Mouse (Mus musculus) cerebellum, postnatal 10 days (tissue): Measurements from ENCODE around the gene Fitm2.
"Not testable (repeated sequence)": the region's sequence is repeated elsewhere in the genome, so short reads cannot be mapped to it uniquely, and the experiment has no call there.

Experiments used
- DNase-seq, 2 experiments: peaks; one replicate each; pipeline ENCODE4 v3.0.0; 2021; ENCODE audit warnings: mixed read lengths in 2 of 2

Fitm2 gene

DNA sequence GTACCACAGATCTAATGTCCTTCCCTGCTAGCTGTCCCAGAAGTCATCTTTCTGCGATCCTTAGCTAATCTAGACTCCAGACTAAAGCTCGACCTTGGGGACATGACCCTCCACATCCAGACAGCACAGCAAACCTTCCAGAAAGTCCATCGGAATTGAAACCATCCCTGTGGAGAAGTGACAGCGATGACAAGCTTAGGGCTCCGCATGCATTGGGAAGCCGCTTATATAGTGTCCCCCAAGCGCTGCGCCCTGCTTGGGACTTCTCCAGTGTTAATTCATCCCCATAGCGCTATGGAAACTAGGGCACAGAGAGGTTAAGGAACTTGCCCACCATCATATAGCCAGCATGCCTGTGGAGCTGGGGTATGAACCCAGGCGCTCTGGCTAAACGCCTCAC, 9.6 kb downstream of the Fitm2 start:
- DNase-seq = no peak

DNA sequence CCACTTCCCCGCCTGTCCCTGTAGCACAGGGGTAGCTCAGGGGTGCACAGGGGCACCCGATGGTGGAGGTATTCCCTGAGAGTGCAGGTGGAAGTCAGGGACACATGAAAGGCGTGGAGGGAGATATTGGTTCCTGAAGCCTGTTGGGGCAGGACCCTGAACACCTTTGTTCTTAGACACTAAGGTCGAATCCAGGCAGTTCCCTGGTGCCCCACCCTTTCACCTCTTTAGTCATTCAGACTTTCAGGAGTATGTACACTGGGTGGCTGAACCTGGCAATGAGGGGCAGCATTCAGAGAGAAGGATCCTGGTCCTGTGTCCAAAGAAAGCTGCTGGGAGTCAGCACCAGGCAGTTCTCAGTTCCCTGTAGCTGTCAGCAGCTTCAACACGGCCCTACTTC, 10.0 kb downstream of the Fitm2 start:
- DNase-seq = no peak

DNA sequence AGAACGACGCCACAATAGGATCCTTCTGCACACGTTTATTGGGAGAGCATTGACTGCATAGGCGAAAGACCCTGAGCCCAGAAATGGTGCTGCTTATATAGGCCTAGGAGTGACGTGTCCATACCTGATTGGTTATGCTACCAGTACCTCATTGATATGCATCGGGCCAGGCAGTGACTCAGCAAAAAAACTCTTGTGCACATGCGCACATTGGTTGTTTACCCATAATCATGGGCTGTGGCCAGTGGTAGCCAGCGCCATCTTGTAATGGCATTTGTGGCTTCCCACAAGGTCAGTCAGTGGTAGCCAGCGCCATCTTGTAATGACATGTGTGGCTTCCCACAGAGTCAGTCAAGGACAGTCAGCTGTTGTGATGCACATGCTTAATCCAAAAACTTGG, 11.1 kb downstream of the Fitm2 start:
- DNase-seq = not testable (repeated sequence)

DNA sequence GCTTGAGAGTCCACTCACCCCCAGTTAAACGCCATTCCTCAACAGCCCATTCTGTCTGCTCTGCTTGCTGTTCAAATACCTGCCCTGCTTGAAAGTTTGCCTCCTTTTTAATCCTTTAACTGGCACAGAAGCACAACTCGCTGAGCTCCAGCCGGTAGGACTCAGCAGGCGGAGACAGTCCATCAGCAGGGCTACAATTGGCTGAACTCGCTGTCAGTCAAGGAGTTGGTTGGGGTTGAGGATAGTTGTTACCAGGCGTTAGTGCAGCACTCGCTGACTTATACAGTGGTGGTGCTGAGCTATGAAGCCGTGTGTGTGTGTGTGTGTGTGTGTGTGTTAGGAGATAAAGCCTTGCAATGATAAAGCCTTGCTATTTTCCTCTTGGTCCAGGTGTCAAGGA, 11.8 kb downstream of the Fitm2 start:
- no peak for DNase-seq

DNA sequence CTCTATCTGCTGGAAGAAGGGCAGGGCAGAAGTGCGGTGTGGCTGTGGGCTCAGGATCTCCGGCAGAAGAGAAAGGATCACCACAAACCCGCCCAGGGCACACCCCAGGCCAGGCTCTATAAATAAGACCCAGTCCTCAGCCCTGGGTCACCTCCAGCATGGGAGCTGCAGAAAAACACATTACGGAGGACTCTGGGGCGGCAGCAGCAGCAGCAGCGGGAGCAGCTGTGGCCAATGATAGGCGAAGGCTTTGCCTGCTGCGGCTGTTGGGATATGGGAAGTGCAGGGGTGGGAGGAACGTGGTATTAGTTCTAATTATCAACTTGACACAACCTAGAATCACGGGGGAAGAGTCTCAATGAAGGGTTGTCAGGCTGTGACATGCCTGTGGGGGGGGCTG, 13.0 kb downstream of the Fitm2 start:
- DNase-seq = no peak

DNA sequence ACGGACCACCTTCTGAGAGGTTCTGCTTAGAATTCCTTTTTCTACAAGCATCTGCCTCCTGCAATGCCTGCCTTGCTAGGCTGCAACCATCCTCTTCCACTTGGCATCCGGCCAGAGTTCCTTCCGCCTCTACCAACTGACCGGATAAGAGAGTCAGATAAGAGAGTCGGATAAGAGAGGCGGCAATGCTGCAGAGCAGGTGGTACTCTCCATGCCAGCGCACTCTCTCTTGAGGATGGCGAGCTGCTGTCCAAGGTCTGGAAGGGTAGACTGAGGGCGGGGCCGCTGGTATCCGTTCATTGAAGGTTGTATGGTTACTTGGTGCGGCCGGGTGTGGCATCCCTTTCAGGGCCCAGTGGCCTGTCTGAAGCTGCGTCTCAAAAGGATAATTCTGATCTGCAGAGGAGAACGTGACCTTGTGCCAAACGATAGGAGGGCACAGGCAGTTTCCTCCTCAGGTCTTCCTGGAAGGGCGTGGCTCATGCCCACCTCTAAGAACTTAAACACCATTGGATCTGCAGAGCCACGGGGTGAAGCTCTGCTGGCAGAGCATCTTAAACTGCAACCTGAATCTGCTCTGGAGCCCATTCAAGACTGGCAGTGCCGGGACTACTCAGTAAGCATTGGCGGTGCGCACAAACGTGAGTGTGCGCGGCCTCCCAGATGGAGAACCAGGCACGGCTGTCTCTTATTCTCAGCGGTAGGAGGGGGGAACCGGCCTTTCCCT, 13.7 kb downstream of the Fitm2 start:
- peak; percentile 66 to 69 for DNase-seq

DNA sequence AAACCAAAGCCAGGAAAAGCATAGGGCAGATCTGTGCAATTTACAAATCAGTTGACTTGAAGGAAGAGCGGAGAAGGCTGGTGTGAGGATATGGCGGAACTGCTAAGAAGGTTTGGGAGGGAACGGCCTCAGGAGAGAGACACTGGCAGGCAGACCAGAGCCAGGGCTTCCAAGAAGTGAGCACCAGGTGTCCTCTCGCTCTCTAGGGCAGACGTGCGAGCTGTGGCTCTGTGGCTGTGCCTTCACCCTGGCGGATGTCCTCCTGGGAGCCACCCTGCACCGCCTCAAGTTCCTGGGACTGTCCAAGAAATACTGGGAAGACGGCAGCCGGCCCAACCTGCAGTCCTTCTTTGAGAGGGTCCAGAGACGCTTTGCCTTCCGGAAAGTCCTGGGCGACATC, 19.1 kb downstream of the Fitm2 start:
- no peak for DNase-seq

DNA sequence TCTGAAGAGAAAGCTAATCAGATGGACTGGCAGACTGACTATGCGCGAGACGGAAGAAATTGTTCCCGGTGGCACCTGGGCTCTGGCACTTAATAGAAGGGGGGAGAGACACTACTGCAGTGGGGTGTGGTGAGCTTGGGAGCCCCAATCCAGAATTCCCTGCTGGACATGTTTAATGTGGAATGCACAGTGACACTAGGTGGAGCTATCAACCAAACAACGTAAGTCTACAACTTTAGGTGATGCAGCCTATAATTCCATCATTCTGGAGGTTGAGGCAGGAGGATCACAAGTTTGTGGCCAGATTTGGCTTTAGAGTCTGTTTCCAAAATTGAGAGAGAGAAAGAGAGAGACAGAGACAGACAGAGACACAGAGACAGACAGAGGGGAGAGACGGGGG, 19.7 kb downstream of the Fitm2 start:
- DNase-seq = no peak

DNA sequence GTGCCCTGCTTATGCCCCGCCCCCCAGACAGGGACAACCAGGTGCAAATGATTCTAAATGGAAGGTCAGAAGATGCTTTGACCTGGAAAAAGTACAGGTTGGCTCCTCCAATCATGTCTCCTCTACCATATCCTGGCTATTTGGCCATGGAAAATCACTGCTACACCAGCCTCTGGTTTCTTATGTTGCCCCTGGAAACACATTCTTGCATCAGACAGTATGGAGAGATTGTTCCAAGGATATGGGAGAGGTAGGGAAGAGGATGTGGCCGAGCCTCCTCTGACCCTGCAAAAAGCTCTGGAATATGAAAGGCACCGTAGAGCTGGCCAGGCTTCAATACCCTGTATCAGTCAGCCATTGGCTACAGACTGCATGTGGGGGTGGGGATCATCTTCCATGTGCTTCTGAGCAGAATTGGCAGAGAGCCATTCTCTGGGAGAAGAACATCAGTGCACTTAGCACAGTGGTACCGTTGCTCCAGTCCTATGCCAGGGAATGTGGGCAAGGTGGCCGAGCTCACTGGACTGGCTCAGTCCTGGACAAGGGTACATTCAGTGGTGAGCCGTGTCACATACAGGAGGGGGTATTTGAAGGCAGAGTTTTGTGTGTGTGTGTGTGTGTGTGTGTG, 21.6 kb downstream of the Fitm2 start:
- DNase-seq = peak; percentile 75 to 79

DNA sequence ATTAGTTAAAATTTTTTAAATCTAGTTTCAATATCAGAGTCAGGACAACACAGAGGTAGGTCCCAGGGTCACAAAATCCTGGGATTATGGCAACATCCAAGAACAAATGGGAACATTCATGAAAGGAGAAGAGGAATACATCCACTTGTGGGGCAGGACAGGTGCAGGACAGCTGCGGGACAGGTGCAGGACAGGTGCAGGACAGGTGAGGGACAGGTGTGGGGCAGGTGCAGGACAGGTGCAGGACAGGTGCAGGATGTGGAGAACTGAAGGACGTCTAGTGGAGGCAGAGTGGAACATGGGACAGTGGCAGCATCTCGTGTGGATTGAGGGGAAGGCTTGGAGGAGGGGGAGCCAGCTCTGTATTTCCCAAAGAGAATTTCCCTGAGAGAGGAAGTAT, 23.2 kb downstream of the Fitm2 start:
- no peak for DNase-seq

DNA sequence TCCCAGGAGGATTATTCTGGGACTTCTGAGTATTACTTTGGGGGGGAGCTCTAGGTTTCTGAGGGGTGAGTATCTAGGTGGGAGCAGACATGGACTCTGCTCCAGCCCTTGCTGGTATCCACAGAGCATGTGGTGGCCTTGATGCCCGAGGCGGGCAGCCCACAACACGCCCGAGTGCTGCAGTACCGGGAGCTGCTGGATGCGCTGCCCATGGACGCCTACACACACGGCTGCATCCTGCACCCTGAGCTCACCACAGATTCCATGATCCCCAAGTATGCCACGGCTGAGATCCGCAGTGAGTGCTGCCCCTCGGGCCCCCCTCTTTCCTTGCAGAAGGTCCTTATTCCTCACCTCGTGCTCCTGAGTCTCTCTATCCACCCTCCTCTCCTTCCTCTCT, 25.1 kb downstream of the Fitm2 start:
- no peak for DNase-seq

DNA sequence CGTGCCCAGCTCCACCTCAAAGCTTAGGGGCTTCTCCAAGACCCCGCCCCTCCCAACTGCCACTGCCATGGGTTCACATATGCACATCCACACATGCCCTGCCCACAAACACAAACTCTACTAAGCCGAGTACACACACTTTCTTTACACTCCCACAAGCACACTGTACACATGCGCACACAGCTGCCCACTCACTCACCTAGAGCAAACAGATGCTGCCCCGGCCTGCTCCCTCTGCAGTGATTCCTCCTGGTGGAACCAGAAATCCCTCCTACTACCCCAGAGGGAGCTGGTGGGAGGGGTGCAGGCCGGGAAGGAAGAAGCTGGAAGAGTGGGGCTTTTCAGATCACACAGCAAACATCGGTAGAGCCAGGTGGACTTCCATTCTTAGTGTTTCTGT, 28.4 kb downstream of the Fitm2 start:
- DNase-seq = peak in 1 of 2 experiments; percentile 33

DNA sequence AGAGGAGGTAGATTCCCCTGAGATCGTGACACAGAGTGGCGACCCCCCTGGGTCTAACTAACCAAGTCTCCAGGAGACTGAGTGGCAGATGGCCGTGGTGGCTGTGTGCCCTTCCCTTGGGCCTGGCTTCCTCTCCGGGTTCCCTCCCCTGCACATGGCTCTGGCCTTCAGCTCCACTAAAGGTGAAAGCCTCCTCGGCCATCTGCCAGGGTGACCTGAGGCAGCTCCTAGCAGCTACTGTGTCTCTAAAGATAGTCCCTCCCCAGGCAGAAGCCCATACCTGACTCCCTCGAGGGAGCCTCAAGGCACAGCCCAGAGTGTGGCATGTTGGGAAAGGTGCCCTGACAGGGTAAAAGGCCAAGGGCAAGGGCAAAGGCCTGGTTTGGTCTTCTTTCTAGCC, 28.9 kb downstream of the Fitm2 start:
- peak; percentile 65 to 73 for DNase-seq

DNA sequence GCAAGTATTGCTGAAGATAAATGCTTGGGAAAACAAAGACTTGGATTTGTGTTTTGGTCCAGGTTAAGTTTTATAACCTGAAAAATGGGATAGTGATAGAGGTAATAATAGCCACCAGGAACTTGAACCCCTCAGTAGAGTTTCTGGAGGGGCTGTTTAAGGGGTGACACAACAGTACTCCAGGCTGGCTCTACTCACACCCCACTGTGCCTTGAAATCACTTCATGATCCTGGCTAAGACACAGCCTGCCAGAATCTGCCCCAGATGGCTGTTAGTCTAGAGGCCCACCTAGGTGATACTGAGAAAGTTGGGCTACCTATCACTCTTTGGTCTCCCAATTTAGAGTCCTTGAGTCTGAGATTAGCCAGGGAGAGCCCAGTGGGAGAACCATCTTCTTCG, 32.9 kb downstream of the Fitm2 start:
- peak; percentile 36 to 41 for DNase-seq

DNA sequence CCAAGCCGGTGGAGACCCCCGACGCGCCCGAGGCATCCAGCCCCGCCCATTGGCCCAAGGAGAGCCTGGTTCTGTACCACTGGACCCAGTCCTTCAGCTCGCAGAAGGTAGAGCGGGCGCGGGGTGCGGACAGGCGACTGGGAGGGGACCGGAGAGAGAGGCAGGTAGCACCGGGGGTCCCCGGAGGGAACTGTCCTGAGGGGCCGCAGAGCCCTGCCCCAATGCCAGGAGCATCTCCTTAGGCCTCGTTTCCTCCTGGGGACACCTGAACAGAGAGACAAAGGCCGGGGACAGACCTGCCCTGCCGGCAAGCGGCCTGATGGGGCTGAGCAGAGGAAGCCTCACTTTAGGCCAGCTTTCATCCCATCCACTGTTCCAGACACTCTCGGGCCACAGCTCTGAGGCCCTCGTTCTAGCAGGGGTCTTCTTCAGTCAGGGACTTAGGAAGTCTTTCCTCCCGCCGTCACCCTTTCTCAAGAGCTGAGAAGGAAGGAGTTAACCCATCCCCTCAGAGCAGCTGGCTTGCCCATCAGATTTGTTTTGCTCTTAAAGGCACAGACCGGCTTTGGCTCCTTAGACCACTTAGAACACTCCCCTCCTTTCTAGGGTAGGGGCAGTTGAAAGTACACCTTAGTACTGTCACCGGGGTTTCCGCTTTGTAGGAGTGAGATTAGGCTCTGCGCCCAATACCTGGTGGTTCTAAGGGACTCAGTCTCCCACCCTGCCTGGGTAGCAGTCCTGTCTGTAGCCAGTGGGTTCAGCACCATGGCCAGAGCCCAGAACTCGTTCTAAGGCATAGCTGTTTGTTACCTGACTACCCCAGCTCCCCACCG, 33.6 kb downstream of the Fitm2 start:
- peak; percentile 65 to 76 for DNase-seq

DNA sequence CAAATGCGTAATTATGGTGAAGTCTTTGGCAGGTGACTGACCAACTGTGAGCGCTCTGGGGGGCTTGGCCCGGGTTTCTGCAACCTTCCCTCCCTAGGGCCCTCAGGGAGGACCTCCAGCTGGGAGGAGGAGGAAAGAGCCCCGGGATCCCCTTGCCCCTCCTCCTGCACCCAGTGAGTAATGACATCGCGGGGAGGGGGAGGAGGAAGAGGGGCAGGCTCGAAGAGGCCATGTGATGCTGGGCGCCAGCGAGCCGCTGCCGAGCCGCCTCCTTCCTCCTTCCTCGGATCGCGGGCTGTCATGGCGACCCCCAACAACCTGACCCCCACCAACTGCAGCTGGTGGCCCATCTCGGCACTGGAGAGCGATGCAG, 34.2 kb downstream of the Fitm2 start, which contains the start of gene Gdap1l1:
Gene Gdap1l1, plus strand, starts transcription at position 231 of the 373 bp plus-strand sequence.
- DNase-seq = peak; percentile 89 to 90

DNA sequence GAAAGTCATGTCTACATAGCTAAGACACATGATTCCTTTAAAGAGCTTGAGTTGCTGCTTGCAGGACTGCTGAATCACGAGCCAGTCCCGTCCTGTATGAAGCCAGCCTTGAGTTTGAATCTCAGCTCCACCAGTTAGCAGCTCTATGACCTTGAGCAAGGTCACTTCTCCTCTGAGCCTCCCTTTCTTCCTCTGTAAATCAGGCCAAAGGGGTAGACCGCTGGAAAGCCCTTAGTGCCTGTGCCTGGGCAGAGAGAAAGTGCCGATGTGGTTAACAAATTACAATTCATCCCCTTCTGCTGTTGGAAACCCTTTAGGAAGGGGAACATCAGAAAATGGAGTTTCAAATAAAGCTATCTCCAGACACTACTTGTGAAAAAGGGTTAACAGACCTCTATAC, 34.6 kb downstream of the Fitm2 start:
- peak; percentile 28 to 57 for DNase-seq

DNA sequence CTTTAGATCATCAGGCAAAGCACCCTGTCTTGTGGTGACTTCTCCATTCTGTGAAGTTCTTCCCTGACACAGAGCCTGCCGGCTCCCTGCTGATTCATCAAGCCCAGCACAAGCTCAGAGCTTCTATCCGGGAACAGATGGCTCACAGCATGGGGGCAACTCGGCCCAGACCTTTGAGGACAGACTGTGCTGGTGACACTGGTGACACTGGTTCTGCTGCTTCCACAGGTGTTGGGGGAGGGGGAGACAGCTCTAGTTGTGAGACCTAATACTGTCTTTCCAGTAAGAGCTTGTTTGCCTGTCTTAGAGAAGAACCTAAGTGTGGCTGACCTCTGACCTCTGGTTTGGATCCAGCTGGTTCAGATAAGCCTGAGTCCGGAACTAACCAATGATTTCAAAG, 38.5 kb downstream of the Fitm2 start:
- DNase-seq = peak; percentile 90 to 93

DNA sequence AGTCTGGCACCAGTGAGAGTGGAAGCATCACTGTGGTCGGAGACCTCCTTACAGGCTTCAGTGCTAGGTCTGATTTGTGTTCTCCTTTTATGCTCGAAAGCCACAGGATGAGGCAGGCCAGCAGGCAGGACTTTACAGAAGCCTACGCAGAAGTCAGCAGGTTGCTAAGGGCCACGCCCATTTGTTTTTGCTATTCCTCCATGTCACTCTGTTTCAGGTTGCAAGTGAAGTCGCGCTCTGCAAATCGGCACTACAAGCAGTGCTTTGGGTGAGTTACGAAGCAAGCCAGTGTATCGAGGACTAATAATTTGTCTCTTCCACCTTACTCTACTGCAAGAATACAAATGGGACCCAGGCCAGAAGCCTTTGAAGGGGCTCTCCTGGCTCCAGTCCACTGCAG, 41.1 kb downstream of the Fitm2 start:
- no peak for DNase-seq

DNA sequence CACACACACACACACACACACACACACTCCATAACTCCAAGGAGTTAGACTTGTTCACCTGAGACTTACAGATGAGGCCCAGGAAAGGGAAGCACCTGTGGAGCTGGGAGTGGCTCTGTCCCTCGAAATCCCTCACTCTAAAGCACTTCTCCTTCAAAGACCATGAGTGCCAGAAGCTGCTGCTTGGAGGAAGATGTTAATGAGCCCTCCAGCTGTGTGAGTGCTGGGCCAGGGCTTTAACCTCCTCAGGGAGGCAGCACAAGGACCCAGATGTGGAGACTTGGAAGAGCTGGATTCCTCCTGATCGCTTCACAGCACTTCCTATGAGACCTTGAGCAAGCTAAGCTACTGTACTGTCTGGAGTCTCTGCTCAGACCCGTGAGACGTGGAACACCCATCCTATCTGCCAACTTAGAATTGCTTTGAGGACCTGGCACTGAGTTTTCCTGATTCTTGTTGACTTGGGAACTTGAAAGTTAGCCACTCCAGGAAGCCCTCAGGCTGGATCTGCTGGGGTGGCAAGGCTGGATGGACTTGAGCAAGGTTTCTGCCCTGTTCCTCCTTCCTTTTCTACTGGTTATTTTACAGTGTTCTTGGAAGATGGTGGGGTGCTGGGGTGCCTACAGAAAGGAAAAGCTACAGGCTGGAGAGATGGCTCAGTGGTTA, 44.0 kb downstream of the Fitm2 start:
- DNase-seq = no peak

DNA sequence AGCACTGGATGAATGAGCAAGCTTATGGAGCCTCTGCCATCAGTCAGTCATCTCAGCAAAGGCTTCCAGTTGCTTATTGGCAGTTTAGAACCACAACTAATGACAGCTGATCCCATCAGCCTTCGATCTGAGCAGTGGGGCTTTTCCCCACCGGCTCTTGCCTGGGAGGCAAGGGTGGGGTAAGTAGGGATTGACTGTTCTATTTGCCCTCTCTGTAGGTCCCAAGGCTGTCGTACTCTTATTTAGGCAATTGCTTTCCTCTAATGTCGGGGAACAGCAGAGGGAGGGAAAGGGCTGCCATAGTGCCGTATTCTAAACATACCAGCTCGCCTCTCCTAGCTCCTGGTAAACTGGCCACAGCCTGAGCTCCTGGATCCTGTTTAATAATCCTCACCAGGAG, 47.8 kb downstream of the Fitm2 start, which contains the start of gene Oser1:
Gene Oser1, minus strand, starts transcription at position 101 of the 400 bp plus-strand sequence.
- DNase-seq = no peak

DNA sequence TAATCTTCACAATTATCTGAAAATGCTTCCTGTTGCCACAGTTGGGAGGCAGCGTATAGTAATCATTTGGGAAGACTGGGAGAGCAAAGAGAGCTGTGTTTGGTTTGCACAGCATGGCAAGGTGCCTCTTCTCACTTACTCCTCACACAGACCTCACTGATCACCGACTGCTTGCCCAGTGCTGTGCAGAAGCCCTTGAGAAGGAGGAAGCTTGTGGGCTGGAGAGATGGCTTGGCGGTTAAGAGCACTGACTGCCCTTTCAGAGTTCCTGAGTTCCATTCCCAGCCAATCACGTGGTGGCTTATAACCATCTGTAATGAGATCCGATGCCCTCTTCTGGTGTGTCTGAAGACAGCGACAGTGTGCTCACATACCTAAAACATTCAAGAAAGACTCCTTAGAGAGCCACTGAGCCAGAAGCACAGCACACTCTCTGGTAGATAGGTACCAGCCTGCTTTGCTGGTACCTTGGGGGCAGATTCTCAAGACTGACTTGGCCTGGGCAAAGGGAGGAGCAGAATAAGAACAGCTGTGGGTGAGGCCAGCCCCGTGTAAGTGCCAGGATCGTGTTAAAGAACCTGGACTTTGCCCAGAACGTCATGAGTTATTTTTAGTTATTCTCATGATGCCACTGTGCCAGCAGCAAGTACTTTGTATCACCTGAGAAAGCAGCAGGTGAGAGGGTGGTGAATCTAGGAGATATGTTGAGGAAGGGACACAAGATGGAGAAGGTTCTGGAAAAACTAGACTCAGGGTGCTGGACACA, 49.4 kb downstream of the Fitm2 start:
- DNase-seq = no peak
